Mouse (Mus musculus) thymus, postnatal 25 days (tissue): ENCODE data around the gene Sash3.

Experiments used
- DNase-seq: peaks from one replicate; pipeline ENCODE4 v3.0.0; 2022

Sash3 gene

DNA sequence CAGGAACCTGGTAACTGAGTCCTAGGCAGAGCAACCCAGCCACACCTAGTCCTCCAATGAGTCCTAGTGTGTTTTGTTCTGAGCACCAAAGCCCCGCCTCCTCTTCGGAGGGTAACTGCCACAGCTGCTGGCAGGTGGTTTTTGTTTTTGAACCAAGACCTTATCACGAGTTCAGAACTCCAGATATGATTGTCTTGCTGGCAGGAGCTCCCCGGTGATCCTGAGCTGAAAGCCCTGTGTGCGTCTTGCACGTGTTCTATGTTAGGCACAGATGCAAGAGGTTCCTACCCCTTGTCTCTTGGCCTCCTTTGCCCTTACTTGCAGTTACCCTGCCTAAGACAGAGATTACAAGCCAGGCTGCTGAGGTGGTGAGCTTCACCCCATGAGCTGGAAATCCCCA lies 4.8 kb upstream of the Sash3 start:
- peak; percentile 80 for DNase-seq

DNA sequence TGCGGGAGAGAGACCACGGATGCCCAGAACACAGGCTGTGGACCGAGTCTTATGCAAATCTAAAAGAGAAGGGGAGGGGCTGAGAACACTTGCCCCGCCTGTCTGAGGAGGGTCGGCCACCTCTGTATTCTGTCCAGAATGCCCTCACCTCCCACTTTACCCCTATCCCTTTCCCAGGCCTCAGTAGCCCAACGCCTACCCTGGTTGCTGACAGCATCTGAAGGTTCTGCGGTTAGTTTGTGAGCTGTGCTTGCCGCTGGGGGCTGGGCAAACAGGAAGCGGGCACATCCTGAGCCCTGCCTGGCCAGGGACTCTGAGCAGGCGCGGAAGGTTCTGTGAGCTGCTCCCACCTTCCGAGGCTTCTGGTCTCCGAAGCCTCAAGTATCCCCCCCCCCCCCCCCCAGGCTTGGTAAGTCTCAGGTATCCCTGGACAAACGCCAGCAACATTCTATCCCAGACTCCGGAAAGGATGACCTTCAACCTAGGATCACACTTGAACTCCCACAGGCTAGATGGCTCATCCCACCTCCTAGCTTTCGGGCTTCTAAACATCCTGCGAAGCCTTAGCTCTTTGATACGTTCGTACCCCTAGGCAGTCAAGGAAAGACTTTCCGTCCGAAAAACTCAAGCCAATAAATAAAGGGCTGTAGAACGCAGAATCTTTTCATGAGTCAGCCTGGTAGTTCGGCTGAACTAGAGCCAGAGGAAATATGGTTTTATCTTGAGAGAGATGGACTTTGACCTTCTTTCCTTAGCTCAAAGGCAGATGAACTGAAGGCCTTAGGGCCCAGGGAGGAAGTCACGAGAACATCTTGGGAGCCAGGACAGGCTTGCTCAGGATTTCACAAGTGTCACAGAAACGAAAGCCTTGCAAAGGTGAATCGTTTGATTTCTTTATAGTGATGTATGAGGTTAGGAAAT lies 2.6 kb upstream of the Sash3 start:
- peak; percentile 81 for DNase-seq

DNA sequence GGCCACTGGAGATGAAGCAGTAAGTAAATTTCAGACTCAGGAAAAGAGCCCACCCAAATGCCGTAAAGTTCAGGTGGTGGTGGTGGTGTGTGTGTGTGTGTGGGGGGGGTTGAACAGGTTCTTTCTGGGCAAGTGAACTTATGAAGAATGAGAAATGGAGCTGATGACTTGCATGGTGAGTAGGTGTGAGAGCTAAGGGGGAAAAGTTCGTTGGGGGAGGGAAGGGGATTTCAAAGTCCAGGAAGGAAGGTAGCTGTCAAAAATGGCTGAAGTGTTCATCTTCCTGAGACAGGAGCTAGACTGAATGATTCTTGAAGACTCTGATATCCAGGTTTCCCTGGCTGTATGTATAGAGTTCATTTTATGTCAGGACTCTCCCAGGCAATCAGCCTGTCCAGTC lies 990 bp downstream of the Sash3 start:
- peak; percentile 27 for DNase-seq

DNA sequence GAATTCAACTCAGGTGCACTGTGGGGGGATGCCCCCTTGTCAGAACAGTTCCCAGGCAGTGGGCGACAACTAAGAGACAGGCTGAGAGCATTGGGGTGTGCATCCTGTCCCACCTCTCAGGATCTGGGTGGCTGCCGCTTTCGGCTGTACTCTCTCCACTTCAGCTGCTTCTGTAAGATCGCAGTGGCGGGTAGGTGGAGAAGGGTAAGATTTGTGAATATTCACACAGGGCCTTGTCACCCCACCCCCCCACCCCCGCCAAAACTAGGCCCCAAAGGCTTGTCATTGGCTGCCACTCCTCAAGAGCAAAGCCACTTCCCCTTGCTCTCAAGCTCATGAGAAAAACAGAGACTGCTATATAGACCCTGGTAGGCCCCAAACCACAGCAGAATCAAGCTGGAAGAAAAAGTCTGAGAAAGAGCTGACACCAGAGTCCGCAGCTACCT lies 1.5 kb downstream of the Sash3 start:
- peak; percentile 71 for DNase-seq

DNA sequence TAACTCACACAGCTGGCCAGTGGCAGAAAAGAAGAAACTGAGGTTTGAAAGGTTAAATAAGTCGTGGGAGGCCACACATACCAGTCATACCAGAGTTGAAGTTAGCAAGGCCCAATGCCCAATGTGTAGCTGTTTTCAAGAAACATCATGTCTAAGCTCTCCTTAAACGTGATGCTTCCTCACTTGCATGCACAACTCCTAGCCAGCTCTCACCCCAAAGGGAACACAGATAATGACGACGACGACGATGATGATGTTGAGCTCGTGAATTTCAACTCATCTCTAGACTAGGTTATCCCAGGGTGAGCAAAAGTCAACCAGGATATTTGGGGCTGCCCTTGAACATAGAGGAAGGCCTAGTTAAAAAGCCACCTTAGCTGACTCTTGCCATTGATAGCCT lies 5.9 kb downstream of the Sash3 start:
- no peak for DNase-seq

DNA sequence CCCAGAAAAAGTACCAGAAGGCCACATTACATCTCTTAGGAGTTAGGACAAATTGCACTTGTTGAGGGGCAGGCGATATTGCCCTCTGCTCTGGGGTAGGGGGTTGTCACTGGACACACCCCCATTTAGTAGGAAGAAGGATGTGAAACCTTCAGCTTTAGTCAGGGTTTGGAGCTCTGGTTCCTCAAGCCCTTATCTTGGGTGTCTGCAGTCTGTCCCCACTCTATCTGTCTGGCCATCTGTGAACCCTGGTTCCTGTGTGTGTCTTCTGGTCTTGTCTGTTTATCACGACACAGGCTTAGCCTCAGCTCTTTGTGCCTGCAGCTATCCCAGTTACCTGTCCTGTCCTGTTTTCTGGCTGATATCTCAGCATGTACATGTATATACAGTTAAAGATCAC lies 7.2 kb downstream of the Sash3 start:
- DNase-seq, result no peak

DNA sequence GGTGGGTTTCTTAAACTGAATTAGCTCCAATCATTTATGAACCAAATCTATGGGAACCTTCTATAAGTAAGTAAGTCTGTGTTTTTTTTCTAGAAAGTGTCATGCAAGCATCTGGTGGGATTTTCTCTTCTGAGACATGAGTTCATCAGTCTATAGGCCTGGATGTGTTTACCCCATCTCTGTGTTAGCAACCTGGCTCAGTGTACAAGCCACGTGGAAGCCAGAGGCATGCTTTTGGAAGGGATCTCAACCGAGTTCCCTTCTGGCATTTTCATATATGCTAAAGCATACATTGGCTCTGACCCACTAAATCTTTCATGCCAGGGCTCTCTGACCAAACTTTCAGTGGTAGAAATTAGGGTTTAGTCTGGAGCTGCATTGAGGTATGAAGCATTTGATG lies 7.7 kb downstream of the Sash3 start:
- no peak for DNase-seq

DNA sequence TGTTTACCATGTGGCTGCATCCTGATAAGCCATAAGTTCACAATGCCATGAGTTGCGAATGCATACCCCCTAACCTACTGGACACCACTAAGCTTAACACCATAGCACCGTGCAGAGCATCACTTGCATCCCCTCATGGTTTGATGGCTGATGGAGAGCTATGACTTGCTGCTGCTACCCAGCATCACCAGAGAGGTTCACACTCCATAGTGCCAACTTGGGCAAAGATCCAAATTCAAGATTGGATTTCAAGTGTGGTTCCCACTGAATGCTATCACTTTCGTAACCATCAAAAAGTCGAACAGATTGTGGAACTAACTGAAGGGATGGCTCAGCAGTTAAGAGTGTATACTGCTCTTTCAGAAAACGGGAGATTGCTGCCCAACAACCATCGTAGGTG lies 9.3 kb downstream of the Sash3 start:
- DNase-seq, result no peak

DNA sequence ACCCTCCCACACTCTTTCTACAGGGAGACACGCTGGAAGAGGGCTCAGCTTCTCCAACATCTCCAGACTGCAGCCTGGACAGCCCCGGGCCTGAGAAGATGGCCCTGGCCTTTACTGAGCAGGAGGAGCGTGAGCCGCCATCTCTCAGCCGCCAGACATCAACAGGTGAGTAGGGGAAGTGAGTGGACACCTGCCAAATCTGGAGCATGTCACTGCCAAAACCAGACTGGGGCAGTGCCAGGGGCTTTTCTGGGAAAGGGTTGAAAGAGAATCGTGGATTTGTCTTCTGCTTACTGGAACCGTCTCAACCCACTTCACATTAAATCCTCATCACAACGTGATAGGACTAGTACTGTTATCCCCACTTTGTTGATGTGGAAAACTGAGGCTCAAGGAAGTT lies 11.2 kb downstream of the Sash3 start:
- DNase-seq, result no peak

DNA sequence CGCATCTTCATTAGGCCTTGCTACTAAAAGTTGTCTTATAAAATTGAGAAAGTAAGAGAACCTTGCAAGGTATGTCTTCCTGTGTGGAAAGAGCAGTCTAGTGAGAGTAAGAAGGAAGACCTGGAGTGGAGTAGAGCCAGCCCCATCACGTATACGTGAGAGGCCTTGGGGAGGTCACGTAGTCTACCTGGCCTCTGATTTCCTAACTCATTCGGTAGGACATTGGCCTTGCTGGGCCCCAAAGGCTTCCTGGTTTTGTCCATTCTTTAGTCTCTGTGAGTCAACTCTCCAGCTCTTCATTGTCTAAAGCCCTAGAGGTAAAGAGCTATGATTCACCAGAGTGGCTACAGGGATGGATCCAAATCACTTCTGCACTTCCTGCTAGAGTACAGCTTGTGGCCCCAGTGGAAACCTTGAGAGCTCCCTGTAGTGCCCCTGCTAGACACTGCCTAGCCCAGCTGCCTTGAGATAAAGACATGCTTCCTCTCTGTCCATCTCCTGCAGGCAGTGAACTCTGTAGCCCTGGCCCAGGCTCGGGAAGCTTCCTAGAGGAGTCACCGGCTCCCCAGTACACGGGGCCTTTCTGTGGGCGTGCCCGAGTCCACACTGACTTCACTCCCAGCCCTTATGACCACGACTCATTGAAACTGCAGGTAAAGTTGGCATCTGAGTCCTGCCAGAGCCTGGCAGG lies 12.1 kb downstream of the Sash3 start:
- DNase-seq, result no peak

DNA sequence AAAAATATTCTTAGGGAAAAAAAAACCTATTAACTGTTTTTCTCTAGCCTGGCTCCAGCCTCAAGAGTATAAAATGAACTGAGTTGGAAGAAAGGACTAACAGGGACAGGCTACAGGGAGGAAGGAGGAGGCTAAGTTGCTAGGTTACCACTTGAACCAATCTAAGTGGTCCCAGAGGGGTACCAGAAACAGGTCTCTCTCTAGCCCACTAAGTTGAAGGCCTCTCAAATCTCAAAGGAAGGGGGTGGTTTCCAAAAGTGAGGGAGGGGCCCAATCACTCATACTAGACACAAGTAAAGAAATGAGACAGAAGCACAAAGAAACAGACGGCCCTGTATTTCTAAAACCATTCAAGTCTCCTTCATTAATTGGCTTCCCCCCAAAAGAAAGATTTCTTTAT lies 23.7 kb downstream of the Sash3 start:
- no peak for DNase-seq

DNA sequence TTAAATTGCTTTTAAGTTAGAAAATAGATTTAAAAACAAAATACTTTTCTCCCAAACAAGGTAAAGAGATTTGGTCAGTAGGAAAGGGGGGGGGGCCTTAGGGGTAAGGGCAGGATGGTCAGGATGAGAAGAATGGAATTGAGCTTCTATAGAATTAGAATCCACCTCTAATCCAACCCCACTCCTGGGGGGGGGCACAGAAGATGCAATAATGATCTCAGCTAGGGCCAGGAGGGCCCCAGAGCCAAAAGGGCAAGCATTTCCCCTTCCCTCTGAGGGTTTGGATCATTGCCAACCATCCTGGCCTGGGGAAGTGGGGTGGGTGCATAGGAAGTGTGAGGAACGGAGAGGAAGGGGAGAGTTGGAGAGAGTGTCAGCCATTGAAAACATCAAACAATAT lies 24.1 kb downstream of the Sash3 start:
- no peak for DNase-seq

DNA sequence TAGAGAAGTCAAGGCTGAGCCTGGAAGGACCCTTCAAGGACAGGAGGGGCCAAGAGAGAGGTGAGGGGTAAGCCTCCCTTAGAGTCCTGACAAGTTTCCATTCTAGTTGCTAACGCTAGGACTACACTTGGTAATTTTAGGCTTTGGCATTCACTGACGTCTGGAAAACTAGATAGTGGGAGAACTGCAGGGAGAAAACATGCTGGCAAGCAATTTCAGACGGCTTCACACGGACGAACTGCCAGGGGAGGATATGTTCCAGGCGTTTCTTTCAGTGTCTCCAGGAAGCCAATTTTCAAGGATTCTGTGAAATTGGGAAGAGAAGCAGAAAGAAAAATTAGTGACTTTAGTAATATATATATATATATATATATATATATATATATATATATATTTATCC lies 35.6 kb downstream of the Sash3 start:
- no peak for DNase-seq

DNA sequence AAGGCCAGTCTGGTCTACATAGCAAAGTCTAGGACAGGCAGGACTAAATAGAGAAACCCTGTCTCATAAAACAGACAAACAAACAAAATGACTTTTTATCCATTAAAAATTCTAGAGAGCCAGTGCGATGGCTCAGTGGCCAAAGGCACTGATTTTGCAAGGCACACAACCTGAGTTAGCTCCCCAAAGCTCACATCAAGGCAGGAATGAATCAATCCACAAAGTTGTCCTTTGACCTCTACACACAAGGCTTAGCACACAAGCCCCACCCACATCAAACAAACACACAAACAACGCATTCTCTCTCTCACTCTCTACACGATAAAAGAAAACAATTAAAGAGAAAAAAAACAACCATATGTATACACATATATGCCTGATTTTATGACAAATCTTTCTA lies 38.5 kb downstream of the Sash3 start:
- no peak for DNase-seq

DNA sequence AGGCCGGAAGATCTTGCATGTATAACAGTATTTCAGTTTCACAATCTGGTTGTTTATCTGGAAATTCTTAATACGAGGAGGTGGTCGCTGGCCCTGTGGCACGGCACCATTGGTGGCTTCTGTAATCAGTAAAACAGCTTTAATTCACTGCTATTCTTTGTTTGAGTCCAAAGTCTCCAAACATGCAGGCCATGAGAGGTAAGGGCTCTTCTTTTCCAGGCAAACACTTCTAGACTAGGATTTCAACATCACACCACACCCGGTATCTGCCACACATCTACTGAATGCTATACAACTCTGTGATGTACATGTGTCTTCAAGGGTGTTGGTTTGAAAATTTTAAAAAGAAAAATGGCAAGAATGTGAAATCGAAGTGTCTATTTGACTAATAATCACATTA lies 45.0 kb downstream of the Sash3 start:
- DNase-seq, result no peak

DNA sequence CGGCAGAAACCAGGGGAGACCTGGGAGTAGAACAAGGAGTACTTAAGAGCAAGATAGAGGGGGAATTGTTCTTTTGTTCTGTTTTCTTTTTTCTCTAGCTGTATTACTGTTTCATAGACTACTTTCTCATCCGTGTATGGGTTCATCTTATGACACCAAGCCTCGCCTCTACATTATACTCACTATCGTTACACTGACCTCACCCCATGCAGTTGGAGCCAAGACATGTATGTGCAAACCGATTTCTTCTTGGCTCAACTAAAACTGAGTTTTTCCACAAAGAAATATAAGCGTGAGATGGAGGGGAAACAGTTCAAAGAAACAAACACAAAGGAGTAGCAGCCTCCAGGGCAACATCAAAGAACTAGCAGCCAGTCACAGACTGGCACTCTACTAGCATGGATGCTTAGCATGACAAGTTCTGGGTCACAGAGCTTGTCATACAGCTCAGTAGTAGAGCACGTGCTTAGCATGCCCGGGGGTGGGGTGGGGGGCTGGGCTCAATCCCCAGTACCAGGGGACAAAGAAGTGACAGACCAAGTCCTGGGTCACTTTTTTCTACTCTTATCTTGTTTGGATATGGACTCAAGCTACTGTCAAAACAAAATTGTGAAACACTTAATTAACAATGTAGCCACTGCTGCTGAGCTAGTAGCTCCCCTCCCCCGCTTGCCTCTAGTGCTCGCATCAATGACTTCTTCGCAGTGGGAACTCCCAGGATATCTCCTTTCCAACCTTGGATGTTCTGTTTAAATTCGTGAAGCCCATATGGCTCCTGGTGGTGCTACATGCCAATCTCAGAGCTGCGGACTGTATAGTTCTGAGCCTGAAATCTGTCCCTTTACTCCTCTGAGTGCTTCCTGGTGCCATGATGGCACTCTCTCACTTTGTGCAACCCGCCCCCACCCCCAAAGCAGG lies 47.3 kb downstream of the Sash3 start:
- DNase-seq, result no peak

DNA sequence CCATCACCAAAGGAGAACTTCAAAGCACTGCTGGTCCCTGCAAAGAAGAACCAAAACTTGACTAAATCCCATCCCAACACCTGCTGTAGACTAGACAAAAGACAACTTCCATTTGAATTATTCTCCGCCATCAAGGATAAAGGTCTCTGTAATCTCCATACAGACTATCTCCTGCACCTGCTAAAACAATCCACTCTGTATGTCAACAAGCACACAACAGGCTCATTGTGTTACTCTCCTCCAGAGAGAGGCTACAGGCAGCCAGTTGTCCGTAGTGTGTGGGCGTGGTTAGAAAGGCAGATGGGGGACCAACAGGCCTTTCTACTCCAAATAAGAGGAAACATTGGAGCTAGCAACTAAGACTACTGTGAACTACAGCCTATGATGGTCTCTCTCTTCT lies 51.6 kb downstream of the Sash3 start:
- DNase-seq, result no peak

DNA sequence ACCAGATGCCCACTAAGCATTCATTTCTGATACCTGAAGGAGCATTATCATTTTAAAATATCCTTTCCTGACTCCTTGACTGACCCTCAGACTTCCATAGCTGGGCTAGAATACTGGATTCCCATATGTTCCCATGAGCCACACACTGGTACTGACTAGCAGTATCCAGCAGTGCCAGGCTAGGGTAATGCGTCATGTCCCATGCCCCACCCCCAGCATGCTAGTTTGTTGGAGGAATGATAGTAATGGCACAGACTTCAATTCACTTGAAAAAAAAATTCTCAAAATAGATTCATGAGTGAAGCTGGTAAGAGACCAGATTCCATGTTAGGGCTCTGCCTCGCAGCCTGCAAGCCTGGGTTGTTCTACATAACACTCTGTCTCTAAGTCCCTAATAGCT lies 52.8 kb downstream of the Sash3 start:
- no peak for DNase-seq

DNA sequence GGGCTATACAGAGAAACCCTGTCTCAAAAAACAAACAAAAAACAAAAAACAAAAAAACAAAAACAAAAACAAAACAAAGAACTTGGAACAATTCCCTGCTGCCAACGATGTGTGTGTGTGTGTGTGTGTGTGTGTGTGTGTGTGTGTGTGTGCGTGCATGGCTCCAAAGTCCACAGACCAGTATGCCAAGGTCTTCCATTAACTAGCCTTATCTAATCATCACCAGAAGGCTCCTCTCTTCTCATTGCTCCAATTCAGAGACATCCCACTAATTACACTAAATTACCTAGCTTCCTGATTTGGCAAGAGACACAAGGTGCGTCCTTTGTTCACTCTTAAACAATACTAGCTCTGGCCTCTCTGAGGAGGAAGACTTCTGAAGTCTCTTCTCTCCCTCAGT lies 54.5 kb downstream of the Sash3 start:
- no peak for DNase-seq

DNA sequence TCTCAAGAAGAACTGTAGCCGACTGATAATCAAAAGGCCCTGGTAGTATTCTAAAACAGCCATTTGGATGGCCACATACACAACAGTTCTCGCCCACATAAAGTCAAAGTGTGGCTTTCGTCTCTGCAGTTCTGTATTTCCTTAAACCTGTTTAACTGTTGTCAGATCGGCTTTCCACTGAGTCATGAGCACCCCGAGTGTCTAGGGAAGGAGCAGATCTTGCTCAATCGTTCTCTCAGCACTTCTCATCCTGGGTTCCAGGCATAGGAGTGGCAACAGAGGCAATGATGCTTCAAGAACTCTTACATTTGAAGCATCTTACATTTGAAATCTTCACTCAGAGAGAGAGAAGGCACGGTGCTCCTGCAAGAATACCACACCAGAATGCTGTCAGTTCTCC lies 55.7 kb downstream of the Sash3 start:
- DNase-seq, result no peak

DNA sequence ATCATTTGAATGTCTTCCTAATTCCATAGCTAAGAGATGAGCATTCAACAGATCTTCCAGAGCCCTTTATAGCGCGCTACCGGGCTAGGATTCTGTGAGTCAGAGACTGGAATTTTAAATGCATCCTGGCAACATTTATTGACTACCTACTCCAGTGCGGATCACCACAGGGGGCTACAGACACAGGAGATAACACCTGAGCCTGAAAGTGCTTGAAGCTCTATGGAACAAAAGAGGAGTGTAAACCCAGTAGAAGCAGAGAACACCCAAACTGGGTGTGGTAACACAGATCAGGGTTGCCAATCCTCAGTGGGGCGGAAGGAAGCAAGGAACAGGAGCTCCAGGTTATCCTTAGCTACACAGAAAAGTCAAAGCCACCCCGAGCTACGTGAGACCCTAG lies 56.2 kb downstream of the Sash3 start:
- no peak for DNase-seq

DNA sequence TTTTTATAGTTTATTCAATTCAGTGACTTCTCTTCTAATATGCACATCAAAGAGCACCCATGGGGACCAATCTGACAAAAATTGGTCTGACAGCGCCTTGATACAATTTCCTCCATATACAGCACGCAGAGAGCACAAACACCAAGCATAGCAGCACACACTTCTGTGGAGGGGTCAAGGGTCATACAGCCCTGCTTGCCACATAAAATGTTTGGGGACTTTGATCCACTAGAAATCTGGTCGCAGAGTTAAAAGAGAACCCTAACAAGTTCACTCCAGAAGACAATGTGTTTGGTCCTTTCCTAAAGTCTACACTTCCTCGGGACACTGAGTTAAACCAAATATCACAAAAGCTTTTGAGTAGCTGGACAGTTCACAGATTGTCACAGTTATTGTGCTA lies 56.8 kb downstream of the Sash3 start:
- DNase-seq, result no peak

DNA sequence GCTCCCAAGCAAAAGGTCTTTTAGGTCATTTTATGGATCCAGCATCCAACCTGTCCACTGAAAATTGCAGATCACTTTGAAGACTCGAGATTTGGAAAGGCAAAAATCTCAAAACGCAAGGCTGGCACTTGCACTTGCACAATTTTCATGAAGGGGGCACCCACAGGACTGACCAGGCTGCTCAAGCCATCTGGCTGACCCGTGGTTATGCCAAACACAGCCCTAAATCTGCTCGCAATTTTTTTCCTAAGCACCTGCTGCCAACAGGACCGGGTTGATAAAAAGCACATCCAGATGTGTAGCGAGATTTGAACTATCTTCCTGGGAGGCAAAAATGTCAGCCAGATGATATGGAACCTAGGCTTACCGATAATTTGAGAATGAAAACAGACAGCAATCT lies 57.5 kb downstream of the Sash3 start:
- no peak for DNase-seq
